Mouse (Mus musculus) limb, embryonic 12.5 days (tissue): ENCODE data around the gene Itgam. TPM values are rescaled to one million over a fixed set of nuclear protein-coding genes. Genes with fewer than 3 reads are reported as not detected.
"Not testable (repeated sequence)": the region's sequence is repeated elsewhere in the genome, so short reads cannot be mapped to it uniquely, and the experiment has no call there.

ENCODE experiments used
- ATAC-seq: fragments of 200-750 bp; cut with Nextera tagmentation; 2 replicates; pipeline ENCODE4 v1.8.0; 2017; ENCODE audit warnings: low read depth, moderate TSS enrichment; ENCODE audit not compliant: insufficient number of reproducible peaks, insufficient read depth, low FRiP score, low TSS enrichment
- H3K27ac ChIP-seq: fragments of 300-500 bp; sonication (generic); 2 replicates; pipeline ENCODE4 v1.5.1; 2016; ENCODE audit warnings: mild to moderate bottlenecking, moderate library complexity
- H3K27me3 ChIP-seq: fragments of 300-500 bp; sonication (generic); 2 replicates; pipeline ENCODE4 v1.6.1; 2016; ENCODE audit warnings: mild to moderate bottlenecking, moderate library complexity
- H3K36me3 ChIP-seq: fragments of 300-500 bp; sonication (generic); 2 replicates; pipeline ENCODE4 v1.6.1; 2016; ENCODE audit warnings: mild to moderate bottlenecking, moderate library complexity
- H3K4me1 ChIP-seq: fragments of 300-500 bp; sonication (generic); replicated peaks from 2 replicates; pipeline ENCODE4 v1.6.1; 2016
- H3K4me2 ChIP-seq: fragments of 300-500 bp; sonication (generic); 2 replicates; pipeline ENCODE4 v1.6.1; 2016; ENCODE audit warnings: mild to moderate bottlenecking, moderate library complexity
- H3K4me3 ChIP-seq: fragments of 300-500 bp; sonication (generic); replicated peaks from 2 replicates; pipeline ENCODE4 v1.5.1; 2016; ENCODE audit warnings: mild to moderate bottlenecking
- H3K9ac ChIP-seq: fragments of 300-500 bp; sonication (generic); replicated peaks from 2 replicates; pipeline ENCODE4 v1.6.1; 2016; ENCODE audit warnings: mild to moderate bottlenecking, moderate library complexity
- H3K9me3 ChIP-seq: fragments of 300-500 bp; sonication (generic); 2 replicates; pipeline ENCODE4 v1.6.1; 2016; ENCODE audit warnings: mild to moderate bottlenecking, moderate library complexity
- WGBS: fragments of 180-500 bp; shearing (Covaris S2); methylation state at CpG from one replicate; pipeline ENCODE4 v1.1.7; 2016; 5-methylcytosine and 5-hydroxymethylcytosine counted together
- polyA plus RNA-seq: library from polyadenylated mRNA; unstranded; fragments of >200 nt; fragmentation: Nextera tagmentation; extraction: Ambion mirVana; gene quantifications from 2 replicates; pipeline ENCODE4 v1.2.1, GENCODE M21; 2016

Itgam gene
- polyA plus RNA-seq: 0.64 and 0.89 TPM in 2 replicates

GRCm38 (mm10) chr7:128062456-128062855 is at the start of gene Itgam, which contains the start of gene Gm49368:
TSS of gene Itgam (plus strand) at chr7:128062640.
TSS of gene Gm49368 (plus strand) at chr7:128062683.
- no peak within 1 kb of the TSS for H3K9ac ChIP-seq
- no peak within 1 kb of the TSS for H3K4me3 ChIP-seq
- H3K36me3 ChIP-seq: no peaks in the 10 kb centered on the region
- no peak within 1 kb of the TSS for H3K4me2 ChIP-seq
- H3K9me3 ChIP-seq: no peaks in the 10 kb centered on the region
- no peak for ATAC-seq
- H3K27me3 ChIP-seq: no peaks in the 10 kb centered on the region
- no peaks in the 10 kb centered on the region for H3K4me1 ChIP-seq
- WGBS: 90% methylated on average over 7 of the region's 7 CpGs
- no peak within 1 kb of the TSS for H3K27ac ChIP-seq

GRCm38 (mm10) chr7:128013116-128013515 is 49.3 kb upstream of the Itgam start:
- Histone ChIP-seq H3K4me1 (no peaks in the 10 kb centered on the region), H3K9me3 (0 out of 2 replicates have a peak, but pooled peaks cover 3% of the 10 kb centered on the region), H3K27ac (no peak overlapping the region), H3K4me2 (no peak overlapping the region), H3K9ac (no peak overlapping the region), H3K36me3 (no peaks in the 10 kb centered on the region), H3K27me3 (peaks cover 19% of the 10 kb centered on the region), H3K4me3 (no peak overlapping the region)
- 94% methylated on average over 13 of the region's 13 CpGs for WGBS
- ATAC-seq: no peak

- 83% methylated on average over 5 of the region's 5 CpGs for WGBS
Measured at GRCm38 (mm10) chr7:128016134-128016533, 46.3 kb upstream of the Itgam start.

GRCm38 (mm10) chr7:128016650-128017049 is 45.8 kb upstream of the Itgam start:
- WGBS: 82% methylated on average over 6 of the region's 6 CpGs
- Histone ChIP-seq H3K4me1 (no peaks in the 10 kb centered on the region), H3K4me2 (no peak overlapping the region), H3K4me3 (no peak overlapping the region), H3K9ac (no peak overlapping the region), H3K27ac (no peak overlapping the region), H3K27me3 (no peaks in the 10 kb centered on the region), H3K36me3 (no peaks in the 10 kb centered on the region), H3K9me3 (0 out of 2 replicates have a peak, but pooled peaks cover 5% of the 10 kb centered on the region)
- ATAC-seq: no peak

More at GRCm38 (mm10) chr7:128016134-128016533, 46.3 kb upstream of the Itgam start:
- H3K9ac ChIP-seq, H3K4me3 ChIP-seq, H3K27me3 ChIP-seq, H3K27ac ChIP-seq, H3K4me1 ChIP-seq, ATAC-seq, H3K9me3 ChIP-seq, H3K36me3 ChIP-seq, H3K4me2 ChIP-seq: not testable (repeated sequence)

- H3K9me3 ChIP-seq: 0 out of 2 replicates have a peak, but pooled peaks cover 5% of the 10 kb centered on the region
- H3K27ac ChIP-seq: no peak overlapping the region
- no peak for ATAC-seq
- no peaks in the 10 kb centered on the region for H3K27me3 ChIP-seq
- H3K9ac ChIP-seq: no peak overlapping the region
- no peak overlapping the region for H3K4me3 ChIP-seq
- H3K4me1 ChIP-seq: no peaks in the 10 kb centered on the region
- no peak overlapping the region for H3K4me2 ChIP-seq
- H3K36me3 ChIP-seq: no peaks in the 10 kb centered on the region
- WGBS: 86% methylated on average over 3 of the region's 3 CpGs
Measured at GRCm38 (mm10) chr7:128018275-128018674, 44.2 kb upstream of the Itgam start.

- Histone ChIP-seq H3K27ac (no peak overlapping the region), H3K9ac (no peak overlapping the region), H3K36me3 (no peaks in the 10 kb centered on the region), H3K9me3 (0 out of 2 replicates have a peak, but pooled peaks cover 5% of the 10 kb centered on the region), H3K27me3 (no peaks in the 10 kb centered on the region), H3K4me3 (no peak overlapping the region), H3K4me2 (no peak overlapping the region), H3K4me1 (no peaks in the 10 kb centered on the region)
- ATAC-seq: no peak
- WGBS: 88% methylated on average over 2 of the region's 2 CpGs
Measured at GRCm38 (mm10) chr7:128019187-128019586, 43.3 kb upstream of the Itgam start.

- no peak overlapping the region for H3K4me2 ChIP-seq
- no peak overlapping the region for H3K27ac ChIP-seq
- ATAC-seq: no peak
- WGBS: 59% methylated on average over 8 of the region's 8 CpGs
- H3K9ac ChIP-seq: no peak overlapping the region
- H3K4me1 ChIP-seq: no peaks in the 10 kb centered on the region
- no peak overlapping the region for H3K4me3 ChIP-seq
- H3K9me3 ChIP-seq: 0 out of 2 replicates have a peak, but pooled peaks cover 3% of the 10 kb centered on the region
- no peaks in the 10 kb centered on the region for H3K36me3 ChIP-seq
- H3K27me3 ChIP-seq: no peaks in the 10 kb centered on the region
Measured at GRCm38 (mm10) chr7:128022974-128023373, 39.5 kb upstream of the Itgam start.

- WGBS: 89% methylated on average over 4 of the region's 4 CpGs
- no peak for ATAC-seq
Measured at GRCm38 (mm10) chr7:128023565-128023964, 38.9 kb upstream of the Itgam start.

GRCm38 (mm10) chr7:128024364-128024763 is 38.1 kb upstream of the Itgam start:
- WGBS: 91% methylated on average over 9 of the region's 9 CpGs
- no peak overlapping the region for H3K4me3 ChIP-seq

More at GRCm38 (mm10) chr7:128023565-128023964, 38.9 kb upstream of the Itgam start:
- no peaks in the 10 kb centered on the region for H3K27me3 ChIP-seq
- H3K9me3 ChIP-seq: no peaks in the 10 kb centered on the region
- no peak overlapping the region for H3K9ac ChIP-seq
- no peaks in the 10 kb centered on the region for H3K36me3 ChIP-seq
- H3K4me3 ChIP-seq: no peak overlapping the region
- no peak overlapping the region for H3K27ac ChIP-seq
- H3K4me1 ChIP-seq: no peaks in the 10 kb centered on the region
- no peak overlapping the region for H3K4me2 ChIP-seq

GRCm38 (mm10) chr7:128024932-128025331 is 37.5 kb upstream of the Itgam start:
- H3K4me3 ChIP-seq: no peak overlapping the region
- ATAC-seq: no peak
- no peak overlapping the region for H3K4me2 ChIP-seq
- 88% methylated on average over 4 of the region's 4 CpGs for WGBS
- no peak overlapping the region for H3K9ac ChIP-seq
- H3K9me3 ChIP-seq: no peaks in the 10 kb centered on the region
- no peak overlapping the region for H3K27ac ChIP-seq
- H3K36me3 ChIP-seq: no peaks in the 10 kb centered on the region
- no peaks in the 10 kb centered on the region for H3K27me3 ChIP-seq
- no peaks in the 10 kb centered on the region for H3K4me1 ChIP-seq

More at GRCm38 (mm10) chr7:128024364-128024763, 38.1 kb upstream of the Itgam start:
- ATAC-seq: no peak
- Histone ChIP-seq H3K36me3 (no peaks in the 10 kb centered on the region), H3K9me3 (no peaks in the 10 kb centered on the region), H3K4me2 (no peak overlapping the region), H3K27me3 (no peaks in the 10 kb centered on the region), H3K9ac (no peak overlapping the region), H3K4me1 (no peaks in the 10 kb centered on the region), H3K27ac (no peak overlapping the region)

- Histone ChIP-seq H3K9me3 (no peaks in the 10 kb centered on the region), H3K27me3 (no peaks in the 10 kb centered on the region), H3K4me3 (no peak overlapping the region), H3K4me2 (no peak overlapping the region), H3K9ac (no peak overlapping the region), H3K4me1 (no peaks in the 10 kb centered on the region), H3K36me3 (no peaks in the 10 kb centered on the region), H3K27ac (no peak overlapping the region)
- no peak for ATAC-seq
- WGBS: 80% methylated on average over 4 of the region's 4 CpGs
Measured at GRCm38 (mm10) chr7:128025381-128025780, 37.1 kb upstream of the Itgam start.

GRCm38 (mm10) chr7:128031403-128031976 is 30.9 kb upstream of the Itgam start:
- Histone ChIP-seq H3K27me3 (no peaks in the 10 kb centered on the region), H3K4me1 (no peaks in the 10 kb centered on the region), H3K4me2 (no peak overlapping the region), H3K9ac (no peak overlapping the region), H3K36me3 (no peaks in the 10 kb centered on the region), H3K27ac (no peak overlapping the region), H3K4me3 (no peak overlapping the region), H3K9me3 (no peaks in the 10 kb centered on the region)
- no peak; the same call in 1 of the 2 replicates for ATAC-seq
- 42% methylated on average over 9 of the region's 9 CpGs for WGBS
